Mouse (Mus musculus): ENCODE results near the gene Efnb3. TPM values are rescaled to one million over a fixed set of nuclear protein-coding genes. Genes with fewer than 3 reads are reported as not detected.
A peak's percentile ranks its signal among the peaks of the same experiment; 100 is the strongest.

Gene Efnb3
- 12.9 and 14.4 TPM in 2 replicates for polyA plus RNA-seq (2014; fragmentation: Nextera tagmentation; extraction: Ambion mirVana)

- DNase-seq (ENCODE audit: low spot score), result peak; percentile 86
- Histone ChIP-seq H3K4me1 (ENCODE audit: control insufficient read depth, insufficient read depth, low read length) (peaks cover 68% of the 10 kb centered on the region), H3K36me3 (ENCODE audit: control insufficient read depth, insufficient read depth, low read length) (peaks cover 6% of the 10 kb centered on the region; the same call in 1 of the 2 replicates), H3K4me3 (ENCODE audit: low read depth, low read length) (peak within 1 kb of the TSS; percentile 84), H3K27me3 (ENCODE audit: control insufficient read depth, insufficient read depth, low read length) (no peaks in the 10 kb centered on the region), H3K9ac (ENCODE audit: low read length) (peak within 1 kb of the TSS; percentile 95), H3K9me3 (ENCODE audit: control insufficient read depth, low read length) (no peaks in the 10 kb centered on the region), H3K27ac (replicated peaks; ENCODE audit: low read depth, low read length) (peak within 1 kb of the TSS; percentile 94), H3K4me2 (ENCODE audit: low read depth, severe bottlenecking) (peak within 1 kb of the TSS; percentile 97)
- WGBS, result under 1% methylated on average over 58 of the region's 59 CpGs
- peak; percentile 15; the same call in 1 of the 2 replicates for ATAC-seq (ENCODE audit: insufficient number of reproducible peaks, low FRiP score, low TSS enrichment, low read depth)
These were observed at the start of gene Efnb3 for GRCm38 (mm10) chr11:69559851-69560765. Gene Efnb3, minus strand, starts transcription at chr11:69560205.

GRCm38 (mm10) chr11:69609416-69609815, 49.4 kb upstream of the Efnb3 start:
- no peak overlapping the region for H3K4me2 ChIP-seq (ENCODE audit: low read depth, severe bottlenecking)
- no peak for ATAC-seq (ENCODE audit: insufficient number of reproducible peaks, low FRiP score, low TSS enrichment, low read depth)
- peaks cover 7% of the 10 kb centered on the region for H3K4me1 ChIP-seq (ENCODE audit: control insufficient read depth, insufficient read depth, low read length)
- no peaks in the 10 kb centered on the region for H3K9me3 ChIP-seq (ENCODE audit: control insufficient read depth, low read length)
- H3K4me3 ChIP-seq (ENCODE audit: low read depth, low read length), result no peak overlapping the region
- 60% methylated on average over 7 of the region's 7 CpGs for WGBS
- no peak for DNase-seq (ENCODE audit: low spot score)
- no peak overlapping the region for H3K27ac ChIP-seq (replicated peaks; ENCODE audit: low read depth, low read length)
- H3K27me3 ChIP-seq (ENCODE audit: control insufficient read depth, insufficient read depth, low read length), result peaks cover 8% of the 10 kb centered on the region; the same call in 1 of the 2 replicates
- no peak overlapping the region for H3K9ac ChIP-seq (ENCODE audit: low read length)
- no peaks in the 10 kb centered on the region for H3K36me3 ChIP-seq (ENCODE audit: control insufficient read depth, insufficient read depth, low read length)

GRCm38 (mm10) chr11:69608525-69608924, 48.5 kb upstream of the Efnb3 start:
- H3K9ac ChIP-seq (ENCODE audit: low read length), result no peak overlapping the region
- ATAC-seq (ENCODE audit: insufficient number of reproducible peaks, low FRiP score, low TSS enrichment, low read depth), result no peak
- no peaks in the 10 kb centered on the region for H3K9me3 ChIP-seq (ENCODE audit: control insufficient read depth, low read length)
- 94% methylated on average over 3 of the region's 3 CpGs for WGBS
- H3K36me3 ChIP-seq (ENCODE audit: control insufficient read depth, insufficient read depth, low read length), result no peaks in the 10 kb centered on the region
- no peak overlapping the region for H3K4me3 ChIP-seq (ENCODE audit: low read depth, low read length)
- H3K4me1 ChIP-seq (ENCODE audit: control insufficient read depth, insufficient read depth, low read length), result peaks cover 7% of the 10 kb centered on the region
- peaks cover 11% of the 10 kb centered on the region; the same call in 1 of the 2 replicates for H3K27me3 ChIP-seq (ENCODE audit: control insufficient read depth, insufficient read depth, low read length)
- DNase-seq (ENCODE audit: low spot score), result no peak
- H3K27ac ChIP-seq (replicated peaks; ENCODE audit: low read depth, low read length), result no peak overlapping the region
- no peak overlapping the region for H3K4me2 ChIP-seq (ENCODE audit: low read depth, severe bottlenecking)

- no peak overlapping the region for H3K4me2 ChIP-seq (ENCODE audit: low read depth, severe bottlenecking)
- H3K4me1 ChIP-seq (ENCODE audit: control insufficient read depth, insufficient read depth, low read length), result peaks cover 7% of the 10 kb centered on the region
- no peaks in the 10 kb centered on the region for H3K36me3 ChIP-seq (ENCODE audit: control insufficient read depth, insufficient read depth, low read length)
- no peak for DNase-seq (ENCODE audit: low spot score)
- no peak overlapping the region for H3K27ac ChIP-seq (replicated peaks; ENCODE audit: low read depth, low read length)
- no peaks in the 10 kb centered on the region for H3K9me3 ChIP-seq (ENCODE audit: control insufficient read depth, low read length)
- no peak for ATAC-seq (ENCODE audit: insufficient number of reproducible peaks, low FRiP score, low TSS enrichment, low read depth)
- peaks cover 11% of the 10 kb centered on the region; the same call in 1 of the 2 replicates for H3K27me3 ChIP-seq (ENCODE audit: control insufficient read depth, insufficient read depth, low read length)
- no peak overlapping the region for H3K9ac ChIP-seq (ENCODE audit: low read length)
- WGBS, result 77% methylated on average over 2 of the region's 2 CpGs
- no peak overlapping the region for H3K4me3 ChIP-seq (ENCODE audit: low read depth, low read length)
These were observed 46.8 kb upstream of the Efnb3 start for GRCm38 (mm10) chr11:69606832-69607231.

- ATAC-seq (ENCODE audit: insufficient number of reproducible peaks, low FRiP score, low TSS enrichment, low read depth) (no peak), DNase-seq (ENCODE audit: low spot score) (no peak)
- no peaks in the 10 kb centered on the region for H3K9me3 ChIP-seq (ENCODE audit: control insufficient read depth, low read length)
- peaks cover 7% of the 10 kb centered on the region for H3K4me1 ChIP-seq (ENCODE audit: control insufficient read depth, insufficient read depth, low read length)
- peak overlapping the region; percentile 44; the same call in 1 of the 2 replicates for H3K4me3 ChIP-seq (ENCODE audit: low read depth, low read length)
- 51% methylated on average over 2 of the region's 2 CpGs for WGBS
- no peak overlapping the region for H3K9ac ChIP-seq (ENCODE audit: low read length)
- H3K27me3 ChIP-seq (ENCODE audit: control insufficient read depth, insufficient read depth, low read length), result peaks cover 11% of the 10 kb centered on the region; the same call in 1 of the 2 replicates
- H3K27ac ChIP-seq (replicated peaks; ENCODE audit: low read depth, low read length), result no peak overlapping the region
- H3K36me3 ChIP-seq (ENCODE audit: control insufficient read depth, insufficient read depth, low read length), result no peaks in the 10 kb centered on the region
- peak overlapping the region; percentile 99 for H3K4me2 ChIP-seq (ENCODE audit: low read depth, severe bottlenecking)
These were observed 46.4 kb upstream of the Efnb3 start for GRCm38 (mm10) chr11:69606491-69606795.

GRCm38 (mm10) chr11:69605726-69606490, 45.9 kb upstream of the Efnb3 start, which contains the start of gene Atp1b2:
Gene Atp1b2, minus strand, starts transcription at chr11:69605942.
- ATAC-seq (ENCODE audit: insufficient number of reproducible peaks, low FRiP score, low TSS enrichment, low read depth) (peak; percentile 70), DNase-seq (ENCODE audit: low spot score) (peak; percentile 75)
- Histone ChIP-seq H3K36me3 (ENCODE audit: control insufficient read depth, insufficient read depth, low read length) (no peaks in the 10 kb centered on the region), H3K4me1 (ENCODE audit: control insufficient read depth, insufficient read depth, low read length) (peaks cover 7% of the 10 kb centered on the region), H3K9ac (ENCODE audit: low read length) (peak within 1 kb of the TSS; percentile 67), H3K4me3 (ENCODE audit: low read depth, low read length) (peak within 1 kb of the TSS; percentile 44), H3K27me3 (ENCODE audit: control insufficient read depth, insufficient read depth, low read length) (peaks cover 11% of the 10 kb centered on the region; the same call in 1 of the 2 replicates), H3K27ac (replicated peaks; ENCODE audit: low read depth, low read length) (no peak within 1 kb of the TSS), H3K9me3 (ENCODE audit: control insufficient read depth, low read length) (no peaks in the 10 kb centered on the region), H3K4me2 (ENCODE audit: low read depth, severe bottlenecking) (peak within 1 kb of the TSS; percentile 99)
- WGBS, result 2% methylated on average over 32 of the region's 32 CpGs

- DNase-seq (ENCODE audit: low spot score) (peak; percentile 43), ATAC-seq (ENCODE audit: insufficient number of reproducible peaks, low FRiP score, low TSS enrichment, low read depth) (0 out of 2 replicates have a peak, but pooled peaks have one; percentile 11)
- Histone ChIP-seq H3K9me3 (ENCODE audit: control insufficient read depth, low read length) (no peaks in the 10 kb centered on the region), H3K4me1 (ENCODE audit: control insufficient read depth, insufficient read depth, low read length) (peaks cover 15% of the 10 kb centered on the region), H3K27me3 (ENCODE audit: control insufficient read depth, insufficient read depth, low read length) (peaks cover 11% of the 10 kb centered on the region; the same call in 1 of the 2 replicates), H3K9ac (ENCODE audit: low read length) (peak overlapping the region; percentile 67), H3K4me3 (ENCODE audit: low read depth, low read length) (peak overlapping the region; percentile 44), H3K4me2 (ENCODE audit: low read depth, severe bottlenecking) (peak overlapping the region; percentile 99), H3K36me3 (ENCODE audit: control insufficient read depth, insufficient read depth, low read length) (no peaks in the 10 kb centered on the region), H3K27ac (replicated peaks; ENCODE audit: low read depth, low read length) (no peak overlapping the region)
- under 1% methylated on average over 61 of the region's 73 CpGs for WGBS
These were observed 45.0 kb upstream of the Efnb3 start for GRCm38 (mm10) chr11:69604795-69605664.
